Mouse (Mus musculus): ENCODE results near the gene Zfr. TPM values are rescaled to one million over a fixed set of nuclear protein-coding genes. Genes with fewer than 3 reads are reported as not detected.

The Zfr gene
- polyA plus RNA-seq (2015; fragmentation: Nextera tagmentation; extraction: Ambion mirVana), result 70.2 and 79.4 TPM in 2 replicates

GRCm38 (mm10) chr15:12117242-12118092 is at the start of gene Zfr:
Gene Zfr, plus strand, starts transcription at chr15:12117831.

GRCm38 (mm10) chr15:12204319-12205159 is 86.9 kb downstream of the Zfr start, which contains the start of gene Mtmr12:
Gene Mtmr12, plus strand, starts transcription at chr15:12205028.

MicroRNA genes within 50 kb of the gene (microRNA counts, 519-probe panel; counts per million panel counts)
- 296 counts per million, percentile 58 among the panel's probes with 10 or more counts for microRNA mmu-miR-1898

Small RNA genes within 50 kb of the gene (microRNA-seq; reads per million reads assigned to microRNA genes)
- 0 reads per million in 2 experiments for gene Mir1898

Other genes starting within 250 kb of the Zfr start
- gene Npr3, start 210.5 kb upstream of the Zfr start, polyA plus RNA-seq (2015; fragmentation: Nextera tagmentation; extraction: Ambion mirVana), result 2.2 and 2.5 TPM in 2 replicates
- 427 and 505 TPM in 2 replicates for gene Sub1, start 120.8 kb upstream of the Zfr start, polyA plus RNA-seq (2015; fragmentation: Nextera tagmentation; extraction: Ambion mirVana)
- gene Mtmr12, start 87.2 kb downstream of the Zfr start, polyA plus RNA-seq (2015; fragmentation: Nextera tagmentation; extraction: Ambion mirVana), result 4.4 and 5.2 TPM in 2 replicates
- gene Golph3, start 203.6 kb downstream of the Zfr start, polyA plus RNA-seq (2015; fragmentation: Nextera tagmentation; extraction: Ambion mirVana), result 44.6 and 48.9 TPM in 2 replicates
- gene 1810049J17Rik, start 204.1 kb downstream of the Zfr start, polyA plus RNA-seq (2015; fragmentation: Nextera tagmentation; extraction: Ambion mirVana), result 0.65 and 0.66 TPM in 2 replicates